Mouse (Mus musculus): ENCODE data around the gene Atp6v1e1. TPM values are rescaled to one million over a fixed set of nuclear protein-coding genes. Genes with fewer than 3 reads are reported as not detected.
"Not testable (repeated sequence)": the region's sequence is repeated elsewhere in the genome, so short reads cannot be mapped to it uniquely, and the experiment has no call there.

Atp6v1e1 gene
- 240 and 248 TPM in 2 replicates for polyA plus RNA-seq (2015; fragmentation: Nextera tagmentation; extraction: Ambion mirVana)

GRCm38 (mm10) chr6:120822307-120822928 is at the start of gene Atp6v1e1:
Atp6v1e1 (minus strand) TSS chr6:120822793.
- ATAC-seq = peak; percentile 96
- Histone ChIP-seq H3K4me3 (replicated peaks; ENCODE audit: low read length) (peak within 1 kb of the TSS; percentile 99), H3K36me3 (ENCODE audit: control insufficient read depth, insufficient read depth) (peaks cover 12% of the 10 kb centered on the region), H3K27ac (ENCODE audit: low read length) (peak within 1 kb of the TSS; percentile 86), H3K27me3 (replicated peaks; ENCODE audit: control insufficient read depth, insufficient read depth, low read length) (no peaks in the 10 kb centered on the region), H3K4me1 (replicated peaks; ENCODE audit: control insufficient read depth, insufficient read depth, low read length) (peaks cover 17% of the 10 kb centered on the region), H3K9me3 (ENCODE audit: control insufficient read depth, low read length) (no peaks in the 10 kb centered on the region), H3K4me2 (ENCODE audit: low read length) (peak within 1 kb of the TSS; percentile 84), H3K9ac (replicated peaks; ENCODE audit: low read depth, low read length) (peak within 1 kb of the TSS; percentile 82)
- under 1% methylated on average over 41 of the region's 41 CpGs for WGBS

GRCm38 (mm10) chr6:120871286-120871685 is 48.7 kb upstream of the Atp6v1e1 start:
- no peak for ATAC-seq
- Histone ChIP-seq H3K4me3 (replicated peaks; ENCODE audit: low read length) (no peak overlapping the region), H3K4me1 (replicated peaks; ENCODE audit: control insufficient read depth, insufficient read depth, low read length) (0 out of 2 replicates have a peak, but pooled peaks cover 2% of the 10 kb centered on the region), H3K27ac (ENCODE audit: low read length) (no peak overlapping the region), H3K9me3 (ENCODE audit: control insufficient read depth, low read length) (no peaks in the 10 kb centered on the region), H3K9ac (replicated peaks; ENCODE audit: low read depth, low read length) (no peak overlapping the region), H3K27me3 (replicated peaks; ENCODE audit: control insufficient read depth, insufficient read depth, low read length) (no peaks in the 10 kb centered on the region), H3K4me2 (ENCODE audit: low read length) (no peak overlapping the region), H3K36me3 (ENCODE audit: control insufficient read depth, insufficient read depth) (no peaks in the 10 kb centered on the region)
- WGBS = 73% methylated on average over 2 of the region's 2 CpGs

- H3K27me3 ChIP-seq (replicated peaks; ENCODE audit: control insufficient read depth, insufficient read depth, low read length) = no peaks in the 10 kb centered on the region
- H3K4me1 ChIP-seq (replicated peaks; ENCODE audit: control insufficient read depth, insufficient read depth, low read length) = 0 out of 2 replicates have a peak, but pooled peaks cover 2% of the 10 kb centered on the region
- H3K9ac ChIP-seq (replicated peaks; ENCODE audit: low read depth, low read length) = no peak overlapping the region
- H3K27ac ChIP-seq (ENCODE audit: low read length) = no peak overlapping the region
- H3K4me2 ChIP-seq (ENCODE audit: low read length) = no peak overlapping the region
- no peaks in the 10 kb centered on the region for H3K9me3 ChIP-seq (ENCODE audit: control insufficient read depth, low read length)
- H3K4me3 ChIP-seq (replicated peaks; ENCODE audit: low read length) = no peak overlapping the region
- 0 out of 2 replicates have a peak, but pooled peaks cover 4% of the 10 kb centered on the region for H3K36me3 ChIP-seq (ENCODE audit: control insufficient read depth, insufficient read depth)
- no peak for ATAC-seq
- 58% methylated on average over 1 of the region's 1 CpGs for WGBS
Observed at GRCm38 (mm10) chr6:120868824-120869223, 46.2 kb upstream of the Atp6v1e1 start.

- Histone ChIP-seq H3K36me3 (ENCODE audit: control insufficient read depth, insufficient read depth) (0 out of 2 replicates have a peak, but pooled peaks cover 4% of the 10 kb centered on the region), H3K4me3 (replicated peaks; ENCODE audit: low read length) (no peak overlapping the region), H3K9ac (replicated peaks; ENCODE audit: low read depth, low read length) (no peak overlapping the region), H3K27me3 (replicated peaks; ENCODE audit: control insufficient read depth, insufficient read depth, low read length) (no peaks in the 10 kb centered on the region), H3K27ac (ENCODE audit: low read length) (no peak overlapping the region), H3K4me2 (ENCODE audit: low read length) (no peak overlapping the region), H3K9me3 (ENCODE audit: control insufficient read depth, low read length) (no peaks in the 10 kb centered on the region), H3K4me1 (replicated peaks; ENCODE audit: control insufficient read depth, insufficient read depth, low read length) (no peaks in the 10 kb centered on the region)
- 86% methylated on average over 9 of the region's 9 CpGs for WGBS
- no peak for ATAC-seq
Observed at GRCm38 (mm10) chr6:120866051-120866814, 43.6 kb upstream of the Atp6v1e1 start.

- H3K27me3 ChIP-seq (replicated peaks; ENCODE audit: control insufficient read depth, insufficient read depth, low read length) = no peaks in the 10 kb centered on the region
- no peaks in the 10 kb centered on the region for H3K9me3 ChIP-seq (ENCODE audit: control insufficient read depth, low read length)
- H3K4me3 ChIP-seq (replicated peaks; ENCODE audit: low read length) = no peak overlapping the region
- no peak overlapping the region for H3K4me2 ChIP-seq (ENCODE audit: low read length)
- H3K9ac ChIP-seq (replicated peaks; ENCODE audit: low read depth, low read length) = no peak overlapping the region
- no peak overlapping the region for H3K27ac ChIP-seq (ENCODE audit: low read length)
- H3K36me3 ChIP-seq (ENCODE audit: control insufficient read depth, insufficient read depth) = no peaks in the 10 kb centered on the region
- H3K4me1 ChIP-seq (replicated peaks; ENCODE audit: control insufficient read depth, insufficient read depth, low read length) = peaks cover 12% of the 10 kb centered on the region
- WGBS = 98% methylated on average over 3 of the region's 3 CpGs
- ATAC-seq = no peak
Observed at GRCm38 (mm10) chr6:120860079-120860478, 37.5 kb upstream of the Atp6v1e1 start.

GRCm38 (mm10) chr6:120858217-120858711 is 35.7 kb upstream of the Atp6v1e1 start:
- no peak overlapping the region for H3K9ac ChIP-seq (replicated peaks; ENCODE audit: low read depth, low read length)
- H3K4me3 ChIP-seq (replicated peaks; ENCODE audit: low read length) = no peak overlapping the region
- H3K4me1 ChIP-seq (replicated peaks; ENCODE audit: control insufficient read depth, insufficient read depth, low read length) = peaks cover 12% of the 10 kb centered on the region
- peak; percentile 94 for ATAC-seq
- no peaks in the 10 kb centered on the region for H3K36me3 ChIP-seq (ENCODE audit: control insufficient read depth, insufficient read depth)
- peak overlapping the region; percentile 74 for H3K27ac ChIP-seq (ENCODE audit: low read length)
- H3K9me3 ChIP-seq (ENCODE audit: control insufficient read depth, low read length) = no peaks in the 10 kb centered on the region
- WGBS = 18% methylated on average over 8 of the region's 8 CpGs
- H3K4me2 ChIP-seq (ENCODE audit: low read length) = no peak overlapping the region
- H3K27me3 ChIP-seq (replicated peaks; ENCODE audit: control insufficient read depth, insufficient read depth, low read length) = no peaks in the 10 kb centered on the region

GRCm38 (mm10) chr6:120854413-120854812 is 31.8 kb upstream of the Atp6v1e1 start:
- WGBS = 82% methylated on average over 10 of the region's 10 CpGs
- no peaks in the 10 kb centered on the region for H3K9me3 ChIP-seq (ENCODE audit: control insufficient read depth, low read length)
- H3K9ac ChIP-seq (replicated peaks; ENCODE audit: low read depth, low read length) = no peak overlapping the region
- no peak overlapping the region for H3K4me2 ChIP-seq (ENCODE audit: low read length)
- peaks cover 5% of the 10 kb centered on the region for H3K36me3 ChIP-seq (ENCODE audit: control insufficient read depth, insufficient read depth)
- H3K27me3 ChIP-seq (replicated peaks; ENCODE audit: control insufficient read depth, insufficient read depth, low read length) = no peaks in the 10 kb centered on the region
- H3K4me1 ChIP-seq (replicated peaks; ENCODE audit: control insufficient read depth, insufficient read depth, low read length) = peaks cover 12% of the 10 kb centered on the region
- H3K4me3 ChIP-seq (replicated peaks; ENCODE audit: low read length) = no peak overlapping the region
- no peak for ATAC-seq
- H3K27ac ChIP-seq (ENCODE audit: low read length) = no peak overlapping the region

- H3K9ac ChIP-seq (replicated peaks; ENCODE audit: low read depth, low read length); H3K27ac ChIP-seq (ENCODE audit: low read length); H3K36me3 ChIP-seq (ENCODE audit: control insufficient read depth, insufficient read depth); ATAC-seq; H3K4me2 ChIP-seq (ENCODE audit: low read length); H3K27me3 ChIP-seq (replicated peaks; ENCODE audit: control insufficient read depth, insufficient read depth, low read length); H3K4me3 ChIP-seq (replicated peaks; ENCODE audit: low read length); H3K9me3 ChIP-seq (ENCODE audit: control insufficient read depth, low read length); H3K4me1 ChIP-seq (replicated peaks; ENCODE audit: control insufficient read depth, insufficient read depth, low read length): not testable (repeated sequence)
Observed at GRCm38 (mm10) chr6:120850720-120851119, 28.1 kb upstream of the Atp6v1e1 start.

- no peak for ATAC-seq
- H3K27ac ChIP-seq (ENCODE audit: low read length) = no peak overlapping the region
- H3K27me3 ChIP-seq (replicated peaks; ENCODE audit: control insufficient read depth, insufficient read depth, low read length) = no peaks in the 10 kb centered on the region
- no peak overlapping the region for H3K4me3 ChIP-seq (replicated peaks; ENCODE audit: low read length)
- H3K36me3 ChIP-seq (ENCODE audit: control insufficient read depth, insufficient read depth) = no peaks in the 10 kb centered on the region
- no peaks in the 10 kb centered on the region for H3K9me3 ChIP-seq (ENCODE audit: control insufficient read depth, low read length)
- no peak overlapping the region for H3K4me2 ChIP-seq (ENCODE audit: low read length)
- H3K9ac ChIP-seq (replicated peaks; ENCODE audit: low read depth, low read length) = no peak overlapping the region
- H3K4me1 ChIP-seq (replicated peaks; ENCODE audit: control insufficient read depth, insufficient read depth, low read length) = peaks cover 9% of the 10 kb centered on the region
- 90% methylated on average over 5 of the region's 5 CpGs for WGBS
Observed at GRCm38 (mm10) chr6:120841754-120842153, 19.2 kb upstream of the Atp6v1e1 start.
